Mouse (Mus musculus) CH12.LX (cell line): ENCODE data around the gene Erc1. TPM values are rescaled to one million over a fixed set of nuclear protein-coding genes. Genes with fewer than 3 reads are reported as not detected.

Experiments
- DNase-seq: peaks from one replicate; pipeline ENCODE4 v3.0.0-alpha.2; 2013; ENCODE audit errors: extremely low read depth
- H3K27ac ChIP-seq: 2 replicates; pipeline ENCODE4 v1.5.1; 2012; ENCODE audit warnings: low read depth, mild to moderate bottlenecking, control low read depth, moderate library complexity; ENCODE audit not compliant: insufficient read depth
- H3K27me3 ChIP-seq: replicated peaks from 2 replicates; pipeline ENCODE3; 2012; ENCODE audit warnings: inconsistent platforms
- H3K36me3 ChIP-seq, 2 experiments: replicated peaks in 1 of 2; 2 replicates each; pipeline versions ENCODE3 to v1.6.1; 2012; ENCODE audit warnings: inconsistent platforms in 1 of 2, low read length in 1 of 2, mild to moderate bottlenecking in 1 of 2, mixed read lengths in 1 of 2, moderate library complexity in 1 of 2; ENCODE audit not compliant: control insufficient read depth in 1 of 2, insufficient read depth in 1 of 2
- H3K4me1 ChIP-seq, 2 experiments: 2 replicates each; pipeline ENCODE4 v1.6.1; 2012; ENCODE audit warnings: inconsistent platforms in 1 of 2, moderate library complexity in 1 of 2; ENCODE audit not compliant: insufficient read depth in 2 of 2, control insufficient read depth in 1 of 2
- H3K4me2 ChIP-seq: 2 replicates; pipeline ENCODE4 v1.6.1; 2012; ENCODE audit warnings: low read depth, mild to moderate bottlenecking, control low read depth; ENCODE audit not compliant: poor library complexity, insufficient read depth, severe bottlenecking
- H3K4me3 ChIP-seq, 3 experiments: fragments of 150-350 bp in 1 of 3; sonication (generic) in 1 of 3; replicated peaks in 1 of 3; 2 replicates each; pipeline versions ENCODE3 to v1.5.1; 2011 to 2012; ENCODE audit warnings: low read depth in 2 of 3, low read length in 2 of 3, mild to moderate bottlenecking in 2 of 3, moderate library complexity in 2 of 3, control low read depth in 1 of 3, improper control_type of control experiment in 1 of 3, inconsistent platforms in 1 of 3, mixed read lengths in 1 of 3; ENCODE audit not compliant: poor library complexity in 1 of 3
- H3K79me2 ChIP-seq: replicated peaks from 2 replicates; pipeline ENCODE4 v1.6.1; 2012; ENCODE audit warnings: mild to moderate bottlenecking, moderate library complexity; ENCODE audit not compliant: control insufficient read depth, poor library complexity, insufficient read depth, severe bottlenecking; ENCODE audit errors: extremely low read depth
- H3K9ac ChIP-seq: 2 replicates; pipeline ENCODE4 v1.6.1; 2012; ENCODE audit warnings: low read depth, mild to moderate bottlenecking, control low read depth, moderate library complexity; ENCODE audit not compliant: insufficient read depth
- H3K9me3 ChIP-seq: replicated peaks from 2 replicates; pipeline ENCODE3; 2012; ENCODE audit warnings: low read length, inconsistent platforms, mixed read lengths
- CHD1 ChIP-seq: IDR thresholded peaks from 2 replicates; pipeline ENCODE4 v1.6.1; 2012; ENCODE audit warnings: low read depth, low read length, improper control_type of control experiment, inconsistent platforms
- CTCF ChIP-seq, 2 experiments: IDR thresholded peaks in 1 of 2; conservative IDR thresholded peaks in 1 of 2; 2 replicates each; pipeline ENCODE4 v1.5.1; 2011 to 2012; ENCODE audit warnings: low read depth in 2 of 2, low read length in 2 of 2, improper control_type of control experiment in 1 of 2, inconsistent platforms in 1 of 2, mild to moderate bottlenecking in 1 of 2, moderate library complexity in 1 of 2
- MAX ChIP-seq: IDR thresholded peaks from 2 replicates; pipeline ENCODE4 v1.6.1; 2011; ENCODE audit warnings: low read length, improper control_type of control experiment
- MAZ ChIP-seq: IDR thresholded peaks from 2 replicates; pipeline ENCODE4 v1.6.1; 2012; ENCODE audit warnings: low read depth, mild to moderate bottlenecking, inconsistent platforms, low read length, improper control_type of control experiment, moderate library complexity
- MYC ChIP-seq: IDR thresholded peaks from 2 replicates; pipeline ENCODE4 v1.6.1; 2011; ENCODE audit warnings: low read depth, mild to moderate bottlenecking, improper control_type of control experiment, low read length
- NRF1 ChIP-seq: IDR thresholded peaks from 2 replicates; pipeline ENCODE4 v1.6.1; 2014; ENCODE audit warnings: low read depth, mild to moderate bottlenecking, inconsistent platforms, low read length, improper control_type of control experiment, moderate library complexity
- PAX5 ChIP-seq: IDR thresholded peaks from 2 replicates; pipeline ENCODE4 v1.6.1; 2012; ENCODE audit warnings: low read length, inconsistent platforms, mixed read lengths
- POLR2AphosphoS2 ChIP-seq: IDR thresholded peaks from 2 replicates; pipeline ENCODE4 v1.6.1; 2011; ENCODE audit warnings: low read depth, low read length, improper control_type of control experiment
- RAD21 ChIP-seq: IDR thresholded peaks from 2 replicates; pipeline ENCODE4 v1.6.1; 2011; ENCODE audit warnings: low read depth, mild to moderate bottlenecking, low read length, improper control_type of control experiment, moderate library complexity
- SMC3 ChIP-seq: IDR thresholded peaks from 2 replicates; pipeline ENCODE4 v1.6.1; 2011; ENCODE audit warnings: low read depth, low read length, improper control_type of control experiment
- TBP ChIP-seq: conservative IDR thresholded peaks from 2 replicates; pipeline ENCODE4 v1.6.1; 2011; ENCODE audit warnings: low read depth, low read length, improper control_type of control experiment
- TCF12 ChIP-seq: IDR thresholded peaks from 2 replicates; pipeline ENCODE4 v1.6.1; 2014; ENCODE audit warnings: low read depth, mild to moderate bottlenecking, inconsistent platforms, low read length, improper control_type of control experiment
- USF1 ChIP-seq: IDR thresholded peaks from 2 replicates; pipeline ENCODE4 v1.6.1; 2014; ENCODE audit warnings: low read depth, mild to moderate bottlenecking, inconsistent platforms, low read length, improper control_type of control experiment
- USF2 ChIP-seq: conservative IDR thresholded peaks from 2 replicates; pipeline ENCODE4 v1.6.1; 2011; ENCODE audit warnings: low read depth, low read length, improper control_type of control experiment
- ZC3H11A ChIP-seq: IDR thresholded peaks from 2 replicates; pipeline ENCODE4 v1.6.1; 2012; ENCODE audit warnings: low read depth, mild to moderate bottlenecking, inconsistent platforms, low read length, improper control_type of control experiment
- ZKSCAN1 ChIP-seq: IDR thresholded peaks from 2 replicates; pipeline ENCODE4 v1.6.1; 2012; ENCODE audit warnings: low read depth, inconsistent platforms, low read length, improper control_type of control experiment, borderline replicate concordance
- ZMIZ1 ChIP-seq: IDR thresholded peaks from 2 replicates; pipeline ENCODE4 v1.6.1; 2012; ENCODE audit warnings: low read depth, mild to moderate bottlenecking, inconsistent platforms, low read length, improper control_type of control experiment
- ZNF384 ChIP-seq: IDR thresholded peaks from 2 replicates; pipeline ENCODE4 v1.6.1; 2012; ENCODE audit warnings: low read depth, low read length, improper control_type of control experiment, inconsistent platforms
- dilution Hi-C: fragments of 300-500 bp; cut with MboI; formaldehyde crosslinking; loops from 2 replicates; pipeline ENCODE4 v1.14.3; 2020; ENCODE audit warnings: low sequenced_read_pairs; ENCODE audit not compliant: extremely low pct_unique_long_range_greater_than_20kb, extremely low pct_ligation_motif_present
- in situ Hi-C: fragments of 300-500 bp; cut with MboI; formaldehyde crosslinking; loops from 3 replicates; pipeline ENCODE4 v1.14.3; 2019; ENCODE audit warnings: low sequenced_read_pairs, low pct_ligation_motif_present, low pct_unique_long_range_greater_than_20kb, mixed read lengths
- polyA plus RNA-seq: library from polyadenylated mRNA; unstranded; fragments of >175 nt; gene quantifications from 2 replicates; pipeline ENCODE4 v1.2.1, GENCODE M21; 2012; ENCODE audit warnings: low read depth; ENCODE audit not compliant: insufficient read length
- total RNA-seq, 2 experiments: library from RNA; depleted of rRNA; stranded (reverse); fragments of 300-350 nt in 1 of 2; fragments of >200 nt in 1 of 2; gene quantifications; 2 replicates each; pipeline ENCODE4 v1.2.3; 2012 to 2014

Erc1 gene
- total and polyA plus RNA-seq, 3 experiments: 1.4 to 3.3 (median 2.5) TPM

DNA sequence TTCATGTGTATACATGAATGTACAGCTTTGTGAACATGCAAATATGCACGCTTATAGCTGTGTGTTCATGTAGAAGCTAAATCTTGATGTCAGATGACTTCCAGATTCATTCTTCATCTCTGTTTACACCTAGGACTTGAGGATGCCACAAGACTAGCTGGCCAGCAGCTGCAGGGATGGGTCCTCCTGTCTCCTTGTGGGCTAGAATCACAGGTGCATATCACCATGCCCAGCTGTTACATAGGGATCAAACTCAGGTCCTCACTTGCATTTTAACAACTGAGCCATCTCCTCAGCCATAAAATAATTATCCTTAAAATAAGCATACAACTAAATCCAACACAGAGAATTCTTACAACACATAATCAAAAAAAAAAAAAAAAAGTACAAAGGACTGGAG, 26.8 kb downstream of the Erc1 start:
- Histone ChIP-seq H3K36me3 (peaks cover 2 to 4% of the 10 kb centered on the region in 2 experiments), H3K9me3 (no peaks in the 10 kb centered on the region), H3K27me3 (no peaks in the 10 kb centered on the region), H3K4me2 (no peak overlapping the region), H3K27ac (no peak overlapping the region), H3K4me1 (no peaks in the 10 kb centered on the region), H3K79me2 (no peaks in the 10 kb centered on the region; the same call in 1 of the 2 replicates), H3K9ac (no peak overlapping the region), H3K4me3 (no peak overlapping the region)
- in situ Hi-C loops: loop anchor here (25.0 kb wide), 1 partner anchor 91 kb away; the partner anchor contains the start of gene Rad52
- dilution Hi-C loops: no loop called here
- TF ChIP-seq ZMIZ1 (no peak), ZC3H11A (no peak), NRF1 (no peak), USF2 (no peak), SMC3 (no peak), ZNF384 (no peak), MAX (no peak), TCF12 (no peak), PAX5 (no peak)
- DNase-seq: no peak

- Histone ChIP-seq H3K27ac (no peak overlapping the region), H3K9ac (no peak overlapping the region), H3K36me3 (peaks cover 0 to under 1% of the 10 kb centered on the region in 2 experiments), H3K4me3 (no peak overlapping the region), H3K9me3 (no peaks in the 10 kb centered on the region), H3K4me1 (no peaks in the 10 kb centered on the region), H3K79me2 (no peaks in the 10 kb centered on the region; the same call in 1 of the 2 replicates), H3K27me3 (no peaks in the 10 kb centered on the region), H3K4me2 (no peak overlapping the region)
- in situ Hi-C loops (loop anchor here (25.0 kb wide), 1 partner anchor 94 kb away; the partner anchor contains the start of gene Rad52), dilution Hi-C loops (no loop called here)
- DNase-seq: no peak
- TF ChIP-seq RAD21: no peak
- no peak for TF ChIP-seq CHD1
- no peak for TF ChIP-seq USF1
- no peak for TF ChIP-seq TBP
- TF ChIP-seq ZMIZ1: no peak
- no peak for TF ChIP-seq ZKSCAN1
- no peak for TF ChIP-seq CTCF (conservative IDR thresholded peaks at IDR 0.05 in 1 of 2, IDR thresholded peaks at IDR 0.05 in 1 of 2; ENCODE audit: low read depth in 2 of 2, low read length in 2 of 2)
- TF ChIP-seq MAZ: no peak
- TF ChIP-seq MYC: no peak
- no peak for TF ChIP-seq NRF1
- TF ChIP-seq TCF12: no peak
- TF ChIP-seq POLR2AphosphoS2: no peak
- TF ChIP-seq MAX: no peak
Measured at GRCm38 (mm10) chr6:119818541-119818940, 29.4 kb downstream of the Erc1 start.
